Mouse (Mus musculus): ENCODE results near the gene Alg1. TPM values are rescaled to one million over a fixed set of nuclear protein-coding genes. Genes with fewer than 3 reads are reported as not detected.
"Not testable (repeated sequence)": the region's sequence is repeated elsewhere in the genome, so short reads cannot be mapped to it uniquely, and the experiment has no call there.

The Alg1 gene
- polyA plus RNA-seq, 1 experiment from 2014 or later: 32.5 TPM

GRCm38 (mm10) chr16:5221403-5221802 lies 12.0 kb upstream of the Alg1 start:
- H3K4me1 ChIP-seq (ENCODE audit: control insufficient read depth, insufficient read depth, low read length): no peaks in the 10 kb centered on the region
- H3K4me2 ChIP-seq (replicated peaks; ENCODE audit: low read depth, low read length): no peak overlapping the region
- 77% methylated on average over 4 of the region's 4 CpGs for WGBS
- H3K4me3 ChIP-seq (ENCODE audit: low read depth, low read length): no peak overlapping the region
- H3K9me3 ChIP-seq (ENCODE audit: control insufficient read depth, low read depth, low read length): no peaks in the 10 kb centered on the region
- no peaks in the 10 kb centered on the region for H3K27me3 ChIP-seq (ENCODE audit: control insufficient read depth, insufficient read depth, low read length)
- ATAC-seq (ENCODE audit: insufficient number of reproducible peaks, insufficient read depth, low FRiP score, low read depth): no peak
- H3K36me3 ChIP-seq (ENCODE audit: control insufficient read depth, insufficient read depth, low read length): no peaks in the 10 kb centered on the region
- no peak overlapping the region for H3K9ac ChIP-seq (replicated peaks; ENCODE audit: low read depth, low read length)
- H3K27ac ChIP-seq (ENCODE audit: low read length): no peak overlapping the region

- Histone ChIP-seq H3K9me3 (ENCODE audit: control insufficient read depth, low read depth, low read length) (no peaks in the 10 kb centered on the region), H3K4me2 (replicated peaks; ENCODE audit: low read depth, low read length) (no peak within 1 kb of the TSS), H3K27ac (ENCODE audit: low read length) (no peak within 1 kb of the TSS), H3K4me1 (ENCODE audit: control insufficient read depth, insufficient read depth, low read length) (no peaks in the 10 kb centered on the region), H3K27me3 (ENCODE audit: control insufficient read depth, insufficient read depth, low read length) (no peaks in the 10 kb centered on the region), H3K36me3 (ENCODE audit: control insufficient read depth, insufficient read depth, low read length) (no peaks in the 10 kb centered on the region), H3K9ac (replicated peaks; ENCODE audit: low read depth, low read length) (no peak within 1 kb of the TSS), H3K4me3 (ENCODE audit: low read depth, low read length) (no peak within 1 kb of the TSS)
- 56% methylated on average over 6 of the region's 6 CpGs for WGBS
- ATAC-seq (ENCODE audit: insufficient number of reproducible peaks, insufficient read depth, low FRiP score, low read depth): no peak
These were observed 11.3 kb upstream of the Alg1 start, which contains the start of gene AU021092 for GRCm38 (mm10) chr16:5222140-5222539. Gene AU021092, minus strand, starts transcription at chr16:5222299.

GRCm38 (mm10) chr16:5226534-5226933 lies 6.9 kb upstream of the Alg1 start:
- not testable (repeated sequence) for H3K36me3 ChIP-seq (ENCODE audit: control insufficient read depth, insufficient read depth, low read length)

GRCm38 (mm10) chr16:5227501-5227900 lies 5.9 kb upstream of the Alg1 start:
- not testable (repeated sequence) for H3K9ac ChIP-seq (replicated peaks; ENCODE audit: low read depth, low read length); ATAC-seq (ENCODE audit: insufficient number of reproducible peaks, insufficient read depth, low FRiP score, low read depth); H3K27me3 ChIP-seq (ENCODE audit: control insufficient read depth, insufficient read depth, low read length); H3K9me3 ChIP-seq (ENCODE audit: control insufficient read depth, low read depth, low read length); H3K4me3 ChIP-seq (ENCODE audit: low read depth, low read length); H3K4me1 ChIP-seq (ENCODE audit: control insufficient read depth, insufficient read depth, low read length); H3K4me2 ChIP-seq (replicated peaks; ENCODE audit: low read depth, low read length); H3K36me3 ChIP-seq (ENCODE audit: control insufficient read depth, insufficient read depth, low read length); H3K27ac ChIP-seq (ENCODE audit: low read length)
- WGBS: 73% methylated on average over 19 of the region's 19 CpGs

More at GRCm38 (mm10) chr16:5226534-5226933, 6.9 kb upstream of the Alg1 start:
- ATAC-seq (ENCODE audit: insufficient number of reproducible peaks, insufficient read depth, low FRiP score, low read depth); H3K4me2 ChIP-seq (replicated peaks; ENCODE audit: low read depth, low read length); H3K4me3 ChIP-seq (ENCODE audit: low read depth, low read length); H3K4me1 ChIP-seq (ENCODE audit: control insufficient read depth, insufficient read depth, low read length); H3K27me3 ChIP-seq (ENCODE audit: control insufficient read depth, insufficient read depth, low read length); H3K9ac ChIP-seq (replicated peaks; ENCODE audit: low read depth, low read length); H3K9me3 ChIP-seq (ENCODE audit: control insufficient read depth, low read depth, low read length); H3K27ac ChIP-seq (ENCODE audit: low read length): not testable (repeated sequence)
- 0% methylated on average over 1 of the region's 1 CpGs for WGBS

- H3K27me3 ChIP-seq (ENCODE audit: control insufficient read depth, insufficient read depth, low read length); H3K36me3 ChIP-seq (ENCODE audit: control insufficient read depth, insufficient read depth, low read length); H3K9me3 ChIP-seq (ENCODE audit: control insufficient read depth, low read depth, low read length); H3K4me1 ChIP-seq (ENCODE audit: control insufficient read depth, insufficient read depth, low read length); H3K27ac ChIP-seq (ENCODE audit: low read length); H3K9ac ChIP-seq (replicated peaks; ENCODE audit: low read depth, low read length); H3K4me3 ChIP-seq (ENCODE audit: low read depth, low read length); ATAC-seq (ENCODE audit: insufficient number of reproducible peaks, insufficient read depth, low FRiP score, low read depth); H3K4me2 ChIP-seq (replicated peaks; ENCODE audit: low read depth, low read length): not testable (repeated sequence)
- 70% methylated on average over 3 of the region's 3 CpGs for WGBS
These were observed 5.3 kb upstream of the Alg1 start for GRCm38 (mm10) chr16:5228103-5228502.

- no peak overlapping the region for H3K27ac ChIP-seq (ENCODE audit: low read length)
- H3K36me3 ChIP-seq (ENCODE audit: control insufficient read depth, insufficient read depth, low read length): no peaks in the 10 kb centered on the region; the same call in 1 of the 2 replicates
- peaks cover 5% of the 10 kb centered on the region; the same call in 1 of the 2 replicates for H3K9me3 ChIP-seq (ENCODE audit: control insufficient read depth, low read depth, low read length)
- WGBS: 67% methylated on average over 4 of the region's 4 CpGs
- H3K4me1 ChIP-seq (ENCODE audit: control insufficient read depth, insufficient read depth, low read length): peaks cover 5% of the 10 kb centered on the region; the same call in 1 of the 2 replicates
- no peak overlapping the region for H3K4me3 ChIP-seq (ENCODE audit: low read depth, low read length)
- no peaks in the 10 kb centered on the region for H3K27me3 ChIP-seq (ENCODE audit: control insufficient read depth, insufficient read depth, low read length)
- no peak overlapping the region for H3K9ac ChIP-seq (replicated peaks; ENCODE audit: low read depth, low read length)
- ATAC-seq (ENCODE audit: insufficient number of reproducible peaks, insufficient read depth, low FRiP score, low read depth): 0 out of 2 replicates have a peak, but pooled peaks have one; percentile 2
- no peak overlapping the region; the same call in 1 of the 2 replicates for H3K4me2 ChIP-seq (replicated peaks; ENCODE audit: low read depth, low read length)
These were observed 439 bp upstream of the Alg1 start for GRCm38 (mm10) chr16:5232982-5233381.

GRCm38 (mm10) chr16:5242355-5242754 lies 8.9 kb downstream of the Alg1 start:
- H3K27me3 ChIP-seq (ENCODE audit: control insufficient read depth, insufficient read depth, low read length): no peaks in the 10 kb centered on the region
- H3K9ac ChIP-seq (replicated peaks; ENCODE audit: low read depth, low read length): no peak overlapping the region
- WGBS: 85% methylated on average over 4 of the region's 4 CpGs
- H3K4me1 ChIP-seq (ENCODE audit: control insufficient read depth, insufficient read depth, low read length): no peaks in the 10 kb centered on the region
- H3K9me3 ChIP-seq (ENCODE audit: control insufficient read depth, low read depth, low read length): no peaks in the 10 kb centered on the region
- H3K27ac ChIP-seq (ENCODE audit: low read length): no peak overlapping the region
- H3K36me3 ChIP-seq (ENCODE audit: control insufficient read depth, insufficient read depth, low read length): peaks cover 37% of the 10 kb centered on the region
- H3K4me2 ChIP-seq (replicated peaks; ENCODE audit: low read depth, low read length): no peak overlapping the region
- H3K4me3 ChIP-seq (ENCODE audit: low read depth, low read length): no peak overlapping the region
- ATAC-seq (ENCODE audit: insufficient number of reproducible peaks, insufficient read depth, low FRiP score, low read depth): no peak

GRCm38 (mm10) chr16:5242882-5243281 lies 9.5 kb downstream of the Alg1 start:
- H3K4me1 ChIP-seq (ENCODE audit: control insufficient read depth, insufficient read depth, low read length): no peaks in the 10 kb centered on the region
- peaks cover 37% of the 10 kb centered on the region for H3K36me3 ChIP-seq (ENCODE audit: control insufficient read depth, insufficient read depth, low read length)
- ATAC-seq (ENCODE audit: insufficient number of reproducible peaks, insufficient read depth, low FRiP score, low read depth): no peak
- no peaks in the 10 kb centered on the region for H3K27me3 ChIP-seq (ENCODE audit: control insufficient read depth, insufficient read depth, low read length)
- no peak overlapping the region for H3K9ac ChIP-seq (replicated peaks; ENCODE audit: low read depth, low read length)
- 89% methylated on average over 6 of the region's 6 CpGs for WGBS
- H3K4me2 ChIP-seq (replicated peaks; ENCODE audit: low read depth, low read length): no peak overlapping the region
- no peak overlapping the region for H3K27ac ChIP-seq (ENCODE audit: low read length)
- H3K4me3 ChIP-seq (ENCODE audit: low read depth, low read length): no peak overlapping the region
- no peaks in the 10 kb centered on the region for H3K9me3 ChIP-seq (ENCODE audit: control insufficient read depth, low read depth, low read length)

- Histone ChIP-seq H3K36me3 (ENCODE audit: control insufficient read depth, insufficient read depth, low read length) (peaks cover 49% of the 10 kb centered on the region), H3K4me3 (ENCODE audit: low read depth, low read length) (no peak overlapping the region), H3K4me1 (ENCODE audit: control insufficient read depth, insufficient read depth, low read length) (no peaks in the 10 kb centered on the region), H3K9ac (replicated peaks; ENCODE audit: low read depth, low read length) (no peak overlapping the region), H3K27me3 (ENCODE audit: control insufficient read depth, insufficient read depth, low read length) (no peaks in the 10 kb centered on the region), H3K9me3 (ENCODE audit: control insufficient read depth, low read depth, low read length) (no peaks in the 10 kb centered on the region), H3K4me2 (replicated peaks; ENCODE audit: low read depth, low read length) (no peak overlapping the region), H3K27ac (ENCODE audit: low read length) (no peak overlapping the region)
- 36% methylated on average over 7 of the region's 7 CpGs for WGBS
- peak; percentile 62; the same call in 1 of the 2 replicates for ATAC-seq (ENCODE audit: insufficient number of reproducible peaks, insufficient read depth, low FRiP score, low read depth)
These were observed 11.0 kb downstream of the Alg1 start for GRCm38 (mm10) chr16:5244411-5244810.
